23 mouse cellular contexts compared by ENCODE assay signal in the genomic region with DNA sequence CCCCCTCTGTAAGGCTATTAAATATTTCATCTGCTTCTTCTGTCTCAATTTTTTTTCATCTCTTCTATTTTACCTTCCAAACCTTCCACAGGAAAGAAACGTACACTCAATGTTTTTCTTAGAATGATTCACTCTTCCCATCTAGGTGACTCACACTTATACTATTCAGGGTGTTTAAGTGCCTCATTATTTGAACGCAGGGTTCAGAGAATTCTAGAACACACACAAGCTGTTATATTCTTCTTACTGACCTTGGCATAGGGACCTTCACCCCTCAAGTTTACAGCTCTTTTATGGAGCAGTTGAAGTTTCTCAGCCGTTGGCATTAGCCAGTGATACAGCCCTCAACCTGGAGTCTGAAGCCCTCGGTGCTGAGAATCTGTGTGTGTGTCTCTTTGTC.
DNase-seq lines count a peak whose midpoint lies in the region; ATAC-seq and TF ChIP-seq lines count a peak whose summit lies in the region.
"Had no signal": no experiment of that assay in that cellular context is flagged by ENCODE, and none has a peak within 500 bp of the region (broad histone marks: within the 10 kb centered on the region; RNA-seq: fewer than 3 reads in every experiment).

No protein-coding gene starts in this region.

- no peak overlapping the region for H3K27ac ChIP-seq in lung, embryonic 14.5 days (ENCODE audit: low read depth)
- no peak overlapping the region for H3K27ac ChIP-seq in hindbrain, embryonic 11.5 days (ENCODE audit: low read depth, low read length)
- H3K27ac ChIP-seq: embryonic facial prominence, embryonic 13.5 days; forebrain, embryonic 13.5 days; gastrocnemius, adult 2 months; heart, embryonic 13.5 days; hindbrain, embryonic 12.5 days; hindbrain, postnatal 0 days had no signal

- H3K9ac ChIP-seq in lung, embryonic 14.5 days, result no peak overlapping the region
- no peak overlapping the region for H3K9ac ChIP-seq in hindbrain, embryonic 11.5 days (ENCODE audit: low read depth, low read length)
- H3K9ac ChIP-seq: embryonic facial prominence, embryonic 13.5 days; forebrain, embryonic 13.5 days; forebrain, postnatal 0 days; heart, embryonic 13.5 days; hindbrain, embryonic 12.5 days had no signal

- H3K36me3 ChIP-seq in lung, embryonic 14.5 days (ENCODE audit: insufficient read depth), result no peaks in the 10 kb centered on the region
- H3K36me3 ChIP-seq in myocyte (ENCODE audit: control insufficient read depth, insufficient read depth), result no peaks in the 10 kb centered on the region
- no peaks in the 10 kb centered on the region for H3K36me3 ChIP-seq in hindbrain, embryonic 11.5 days (ENCODE audit: control insufficient read depth, insufficient read depth, low read length)
- H3K36me3 ChIP-seq: embryonic facial prominence, embryonic 13.5 days; heart, embryonic 13.5 days; hindbrain, embryonic 12.5 days had no signal

- no peaks in the 10 kb centered on the region for H3K79me2 ChIP-seq in myocyte (ENCODE audit: control insufficient read depth, insufficient read depth)

- H3K4me2 ChIP-seq in lung, embryonic 14.5 days, result no peak overlapping the region
- H3K4me2 ChIP-seq in myocyte (ENCODE audit: low read depth), result peak overlapping the region; percentile 55
- H3K4me2 ChIP-seq in hindbrain, embryonic 11.5 days (replicated peaks; ENCODE audit: low read depth, low read length), result no peak overlapping the region
- H3K4me2 ChIP-seq: embryonic facial prominence, embryonic 13.5 days; forebrain, embryonic 13.5 days; heart, embryonic 13.5 days; hindbrain, embryonic 12.5 days had no signal

- peak; percentile 3 for DNase-seq in lung, embryonic 14.5 days
- DNase-seq in lung, postnatal 4 days, result no peak
- DNase-seq in 416B (ENCODE audit: low read depth), result peak; percentile 31
- DNase-seq in NIH3T3 (ENCODE audit: low read depth), result peak; percentile 79
- DNase-seq in hindbrain, embryonic 11.5 days (ENCODE audit: low spot score), result no peak
- DNase-seq in left cerebral cortex, postnatal 4 days, result no peak
- DNase-seq: adrenal gland, adult 8-10 months; cerebellum, adult 11-12 months; cerebellum, adult 9-11 months; cerebellum, postnatal 36 days; forebrain, postnatal 0 days; gastrocnemius, adult 2 months; gastrocnemius, postnatal 25 days; heart, adult 11 months; heart, postnatal 36 days; kidney, adult 2 months had no signal

- H3ac ChIP-seq in myocyte (ENCODE audit: control insufficient read depth, insufficient read length), result no peak overlapping the region

- no peak for TF ChIP-seq CTCF in lung, embryonic 14.5 days (IDR thresholded peaks at IDR 0.05; ENCODE audit: low read depth)

- 38% methylated on average over 4 of the region's 4 CpGs for WGBS in lung, embryonic 14.5 days
- 79% methylated on average over 4 of the region's 4 CpGs for WGBS in hindbrain, embryonic 11.5 days

- no peak for ATAC-seq in lung, embryonic 14.5 days (ENCODE audit: insufficient read depth)
- ATAC-seq in hindbrain, embryonic 11.5 days (ENCODE audit: low FRiP score), result no peak
- ATAC-seq: activated CD4-positive, CD25-positive, alpha-beta regulatory T cell, adult 4 months; forebrain, embryonic 13.5 days; forebrain, postnatal 0 days; hindbrain, postnatal 0 days had no signal

- TF ChIP-seq POLR2A in myocyte (IDR thresholded peaks at IDR 0.05; ENCODE audit: insufficient read length, low read depth), result no peak

- H3K9me3 ChIP-seq in lung, embryonic 14.5 days (ENCODE audit: low read depth, low read length), result no peaks in the 10 kb centered on the region
- H3K9me3 ChIP-seq in hindbrain, embryonic 11.5 days (ENCODE audit: control insufficient read depth, low read length), result no peaks in the 10 kb centered on the region
- H3K9me3 ChIP-seq: embryonic facial prominence, embryonic 13.5 days; forebrain, embryonic 13.5 days; heart, embryonic 13.5 days; hindbrain, embryonic 12.5 days had no signal

- no peaks in the 10 kb centered on the region for H3K4me1 ChIP-seq in lung, embryonic 14.5 days (ENCODE audit: insufficient read depth)
- H3K4me1 ChIP-seq in hindbrain, embryonic 11.5 days (replicated peaks; ENCODE audit: control insufficient read depth, insufficient read depth, low read length), result no peaks in the 10 kb centered on the region
- H3K4me1 ChIP-seq: embryonic facial prominence, embryonic 13.5 days; forebrain, embryonic 13.5 days; heart, embryonic 13.5 days; hindbrain, embryonic 12.5 days had no signal

- no peak overlapping the region for H3K4me3 ChIP-seq in lung, embryonic 14.5 days (ENCODE audit: low read depth, low read length)
- no peak overlapping the region for H3K4me3 ChIP-seq in myocyte
- no peak overlapping the region for H3K4me3 ChIP-seq in hindbrain, embryonic 11.5 days (ENCODE audit: low read depth, low read length)
- H3K4me3 ChIP-seq: embryonic facial prominence, embryonic 13.5 days; forebrain, embryonic 13.5 days; gastrocnemius, adult 2 months; heart, embryonic 13.5 days; hindbrain, embryonic 12.5 days had no signal

- intact Hi-C loops in left cerebral cortex, postnatal 4 days (cut with DNase I), result no loop called here

- H3K27me3 ChIP-seq in lung, embryonic 14.5 days (ENCODE audit: insufficient read depth, low read length), result no peaks in the 10 kb centered on the region
- H3K27me3 ChIP-seq in myocyte (ENCODE audit: control insufficient read depth, insufficient read depth, insufficient read length), result no peaks in the 10 kb centered on the region
- no peaks in the 10 kb centered on the region for H3K27me3 ChIP-seq in hindbrain, embryonic 11.5 days (ENCODE audit: control insufficient read depth, insufficient read depth, low read length)
- H3K27me3 ChIP-seq: embryonic facial prominence, embryonic 13.5 days; forebrain, embryonic 13.5 days; heart, embryonic 13.5 days; hindbrain, embryonic 12.5 days had no signal

TF ChIP-seq in myocyte, 11 proteins besides CTCF, POLR2A, EP300 and RAD21:
- no peak for TF ChIP-seq POLR2AphosphoS2 (IDR thresholded peaks at IDR 0.05; ENCODE audit: insufficient read length, low read depth)
- TF ChIP-seq MYOG (IDR thresholded peaks at IDR 0.05; ENCODE audit: control insufficient read depth in 1 of 3, insufficient read depth in 1 of 3, insufficient read length in 2 of 3, low read depth in 2 of 3), result no peak
- no peak for TF ChIP-seq REST (IDR thresholded peaks at IDR 0.05; ENCODE audit: insufficient read depth, insufficient read length)
- TF ChIP-seq TCF12 (IDR thresholded peaks at IDR 0.05; ENCODE audit: insufficient read depth, poor library complexity, severe bottlenecking), result no peak
- TF ChIP-seq USF1 (IDR thresholded peaks at IDR 0.05; ENCODE audit: low read depth), result no peak
- no peak for TF ChIP-seq MAX (IDR thresholded peaks at IDR 0.05; ENCODE audit: low read depth)
- no peak for TF ChIP-seq SRF (IDR thresholded peaks at IDR 0.05; ENCODE audit: control insufficient read depth, insufficient read length, low read depth)
- TF ChIP-seq MYOD1 (IDR thresholded peaks at IDR 0.05; ENCODE audit: control insufficient read depth in 1 of 3, insufficient read length in 2 of 3, low read depth in 2 of 3), result no peak
- no peak for TF ChIP-seq TCF3 (IDR thresholded peaks at IDR 0.05; ENCODE audit: insufficient read length, low read depth)
- TF ChIP-seq CEBPB (IDR thresholded peaks at IDR 0.05; ENCODE audit: insufficient read depth, poor library complexity, severe bottlenecking), result no peak
- TF ChIP-seq E2F4 (IDR thresholded peaks at IDR 0.05; ENCODE audit: insufficient read depth), result no peak

Comparison
In these comparisons a context has a peak if more than half of its experiments do, and no peak if none do; other contexts are left out.
1. DNase-seq: peak in lung, embryonic 14.5 days (single experiment), 416B (single experiment) and NIH3T3 (single experiment); none in lung, postnatal 4 days (0 of 2), hindbrain, embryonic 11.5 days (single experiment) and left cerebral cortex, postnatal 4 days (single experiment).